Mouse (Mus musculus): ENCODE data around the gene Lclat1. TPM values are rescaled to one million over a fixed set of nuclear protein-coding genes. Genes with fewer than 3 reads are reported as not detected.
A peak's percentile ranks its signal among the peaks of the same experiment; 100 is the strongest.
"Not testable (repeated sequence)": the region's sequence is repeated elsewhere in the genome, so short reads cannot be mapped to it uniquely, and the experiment has no call there.

Lclat1 gene
- total RNA-seq, 2 experiments from 2014 or later: 12.8 to 27.5 TPM

DNA sequence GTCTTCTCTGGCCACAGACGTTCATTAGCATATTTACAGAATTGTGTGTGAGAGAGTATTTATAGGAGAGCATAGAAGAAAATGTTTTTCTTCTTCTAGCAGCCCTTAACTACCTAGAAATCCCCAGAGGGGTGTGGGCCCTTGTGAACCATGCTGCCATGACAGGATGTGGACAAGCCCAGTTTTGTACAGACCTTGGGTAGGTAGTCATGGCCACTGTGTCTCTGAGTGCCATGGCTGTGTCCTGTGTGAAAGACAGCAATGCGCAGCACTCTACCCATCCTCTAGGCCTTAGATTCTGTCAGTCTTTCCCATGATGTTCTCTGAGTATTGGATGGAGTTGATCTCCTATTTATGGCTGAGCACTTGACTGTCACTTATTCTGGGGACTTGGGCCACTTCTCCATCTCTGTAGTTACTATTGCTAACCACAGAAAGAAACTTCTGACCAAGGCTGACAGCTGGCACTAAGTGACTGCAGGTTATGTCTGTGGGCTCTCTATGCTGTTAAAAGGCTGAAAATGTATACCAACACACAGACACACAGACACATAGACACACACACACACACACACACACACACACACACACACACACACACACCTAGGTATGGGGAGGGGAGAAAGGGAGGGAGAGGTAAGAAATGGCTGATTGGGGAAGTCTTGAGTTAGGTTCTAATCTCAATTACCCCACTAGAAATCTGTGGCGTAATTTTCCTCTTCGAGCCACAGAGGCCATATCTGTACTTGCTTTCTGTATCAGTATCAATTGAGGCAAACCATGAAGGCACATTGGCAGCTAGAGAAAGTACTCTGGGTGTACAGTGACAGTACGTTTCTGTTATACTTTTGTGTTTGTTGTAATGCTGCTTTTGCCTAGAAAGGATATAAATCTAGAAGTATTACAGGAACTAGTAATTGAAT lies 29.0 kb downstream of the Lclat1 start:
- peak; percentile 80 for ATAC-seq (replicated peaks; ENCODE audit: poor library complexity, severe bottlenecking)

DNA sequence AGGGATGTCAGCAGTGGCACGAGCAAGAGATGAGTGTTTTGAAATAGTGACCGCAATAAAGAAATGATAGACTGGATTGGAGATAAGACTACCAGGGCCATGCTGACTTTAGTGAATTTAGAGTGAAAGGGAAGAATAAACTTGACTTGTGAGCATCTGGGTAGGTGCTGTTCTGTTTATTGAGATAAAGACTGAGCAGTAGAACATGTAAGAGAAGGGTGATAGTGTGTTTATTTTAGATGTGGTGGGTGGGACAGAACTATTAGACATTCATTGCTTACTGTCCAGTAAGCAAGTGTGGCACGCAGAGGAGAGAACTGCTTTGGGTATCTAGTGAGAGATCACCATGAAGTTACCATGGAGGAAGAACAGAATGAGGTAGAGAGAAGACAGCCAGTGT lies 30.4 kb downstream of the Lclat1 start:
- ATAC-seq (replicated peaks; ENCODE audit: poor library complexity, severe bottlenecking): no peak

DNA sequence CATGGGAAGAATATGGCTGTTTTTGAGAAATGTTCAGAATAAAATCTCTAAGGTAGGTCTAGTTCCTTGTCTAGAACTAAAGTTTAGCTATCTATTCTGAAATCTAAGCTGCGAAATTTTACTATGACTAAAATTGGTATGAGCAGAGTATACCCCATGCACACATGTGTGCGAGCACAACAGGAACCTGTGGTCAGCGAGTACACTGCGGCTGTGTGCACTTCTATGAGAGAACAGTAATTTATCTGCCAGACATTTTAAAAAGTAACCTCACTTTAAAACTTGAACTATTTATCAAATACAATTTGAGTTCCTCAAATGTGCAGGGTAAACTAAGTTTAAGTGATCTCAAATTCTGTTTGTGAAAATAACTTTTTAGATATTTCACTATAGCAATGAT lies 34.2 kb downstream of the Lclat1 start:
- peak; percentile 73 for ATAC-seq (replicated peaks; ENCODE audit: poor library complexity, severe bottlenecking)

DNA sequence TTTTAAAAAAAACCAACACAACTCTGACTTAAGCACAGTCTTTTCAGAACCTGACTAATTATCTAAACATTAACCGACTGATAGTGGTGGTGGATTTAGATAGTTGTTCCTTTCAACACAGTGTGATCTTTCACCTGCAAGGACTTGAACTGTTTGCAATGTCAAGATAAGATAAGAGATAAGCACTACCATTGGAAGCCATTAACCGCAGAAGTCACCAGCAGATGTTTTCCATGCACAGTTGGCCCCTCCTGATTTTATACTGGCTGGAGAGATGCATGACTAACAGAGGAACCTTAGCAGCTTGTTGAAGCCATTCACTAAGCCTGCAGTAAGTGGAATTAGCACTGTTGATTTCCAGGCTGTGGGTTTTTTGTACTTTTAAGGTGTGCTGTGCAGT lies 34.7 kb downstream of the Lclat1 start:
- ATAC-seq (replicated peaks; ENCODE audit: poor library complexity, severe bottlenecking): peak; percentile 56

DNA sequence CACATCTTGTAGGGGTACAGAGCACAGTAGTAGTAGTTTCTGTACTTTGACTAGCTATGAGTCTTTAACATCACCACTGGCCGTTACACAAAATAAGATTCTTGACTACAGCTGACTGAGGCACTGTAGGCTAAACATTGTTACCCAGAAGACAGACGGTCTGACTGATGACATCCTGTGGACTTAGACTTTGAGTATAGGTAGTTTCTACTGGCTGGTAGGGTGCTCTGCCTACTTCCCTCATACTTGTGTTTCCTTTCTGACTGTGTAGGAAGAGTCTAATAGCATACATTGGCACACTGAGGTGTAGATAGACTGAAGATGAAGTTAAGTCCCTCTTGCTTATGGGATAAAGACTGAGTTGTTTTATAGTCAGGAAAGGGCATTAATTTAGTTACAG lies 37.6 kb downstream of the Lclat1 start:
- ATAC-seq (replicated peaks; ENCODE audit: poor library complexity, severe bottlenecking): no peak

DNA sequence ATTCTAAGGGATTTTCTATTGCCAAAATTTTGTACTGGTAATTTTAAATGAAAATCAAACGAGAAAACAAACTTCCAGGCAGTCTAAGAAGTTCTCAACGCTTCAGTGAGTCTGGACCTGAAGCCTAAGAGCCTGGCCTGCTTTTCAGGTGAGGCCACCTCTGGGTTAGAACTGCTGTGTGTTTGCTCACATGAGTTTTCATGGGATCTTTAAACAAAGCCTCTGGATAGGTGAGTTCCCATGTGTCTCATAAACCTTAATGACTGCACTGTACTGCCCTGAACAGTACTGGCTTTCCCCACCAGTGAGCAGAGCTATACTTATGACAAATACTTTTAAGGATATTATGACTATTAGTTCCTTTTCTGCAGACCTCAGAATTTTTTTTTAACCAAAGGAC lies 40.8 kb downstream of the Lclat1 start:
- ATAC-seq (replicated peaks; ENCODE audit: poor library complexity, severe bottlenecking): no peak

DNA sequence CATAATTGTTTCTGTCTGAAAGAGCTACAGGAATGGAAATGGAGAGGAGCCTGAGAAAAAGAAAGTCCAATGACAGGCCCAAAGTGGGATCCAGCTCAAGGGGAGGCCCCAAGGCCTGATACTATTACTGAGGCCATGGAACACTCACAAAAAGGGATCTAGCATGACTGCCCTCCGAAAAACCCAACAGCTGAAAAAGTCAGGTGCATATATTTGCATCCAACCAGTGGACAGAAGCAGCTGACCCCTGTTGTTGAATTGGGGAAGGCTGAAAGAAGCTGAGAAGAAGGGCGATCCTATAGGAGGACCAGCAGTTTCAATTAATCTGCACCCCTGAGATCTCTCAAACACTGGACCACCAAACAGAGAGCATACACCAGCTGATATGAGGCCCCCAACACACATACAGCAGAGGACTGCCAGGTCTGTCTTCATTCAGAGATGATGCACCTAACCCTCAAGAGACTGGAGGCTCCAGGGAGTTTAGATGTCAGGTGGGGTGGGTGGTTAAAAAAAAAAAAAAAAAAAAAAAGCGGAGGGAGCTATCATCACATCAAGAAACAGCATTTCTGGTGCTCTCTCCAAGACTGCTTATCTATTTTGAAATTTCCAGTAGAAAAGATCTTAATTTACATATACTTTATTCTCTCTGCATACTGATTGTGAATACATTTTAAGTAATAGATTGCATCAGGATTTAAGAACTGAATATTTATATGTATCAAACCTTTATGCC lies 45.2 kb downstream of the Lclat1 start:
- ATAC-seq (replicated peaks; ENCODE audit: poor library complexity, severe bottlenecking): not testable (repeated sequence)

DNA sequence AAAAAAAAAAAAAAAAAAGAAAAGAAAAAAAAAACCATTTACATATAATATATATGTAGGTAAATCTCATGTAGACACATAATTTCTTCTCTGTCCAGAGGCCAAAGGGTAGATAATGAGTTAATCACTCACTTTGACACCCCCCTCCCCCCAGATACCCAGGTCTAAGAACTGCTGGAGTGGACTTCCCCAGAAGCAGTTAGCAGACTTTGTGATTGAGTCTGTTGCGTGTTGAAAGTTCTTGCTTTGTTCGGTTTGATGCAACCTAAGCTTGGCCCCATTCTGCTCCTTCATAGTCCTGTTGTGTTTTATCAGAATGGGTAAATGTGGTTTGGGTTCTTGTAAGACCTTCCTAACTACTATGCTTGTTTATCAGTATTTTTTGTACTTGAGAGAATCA lies 45.9 kb downstream of the Lclat1 start:
- no peak for ATAC-seq (replicated peaks; ENCODE audit: poor library complexity, severe bottlenecking)

DNA sequence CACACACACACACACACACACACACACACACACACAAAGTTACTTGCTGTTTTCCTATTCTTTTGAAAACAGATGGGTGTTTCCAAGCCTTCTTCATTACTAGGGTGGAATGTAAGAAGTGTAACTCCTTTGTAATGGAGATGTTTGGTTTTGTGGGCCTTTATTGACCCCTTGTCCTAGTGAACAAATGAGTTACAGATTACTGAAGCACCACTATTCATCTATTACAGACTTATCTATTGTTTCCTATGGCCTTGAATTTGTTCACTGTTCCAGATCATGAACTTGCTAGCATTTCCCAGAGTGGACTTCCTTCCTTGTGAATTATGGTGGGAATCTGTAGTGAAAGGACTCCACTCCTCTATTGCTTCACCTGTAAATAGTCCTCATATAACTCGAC lies 48.8 kb downstream of the Lclat1 start:
- ATAC-seq (replicated peaks; ENCODE audit: poor library complexity, severe bottlenecking): no peak

DNA sequence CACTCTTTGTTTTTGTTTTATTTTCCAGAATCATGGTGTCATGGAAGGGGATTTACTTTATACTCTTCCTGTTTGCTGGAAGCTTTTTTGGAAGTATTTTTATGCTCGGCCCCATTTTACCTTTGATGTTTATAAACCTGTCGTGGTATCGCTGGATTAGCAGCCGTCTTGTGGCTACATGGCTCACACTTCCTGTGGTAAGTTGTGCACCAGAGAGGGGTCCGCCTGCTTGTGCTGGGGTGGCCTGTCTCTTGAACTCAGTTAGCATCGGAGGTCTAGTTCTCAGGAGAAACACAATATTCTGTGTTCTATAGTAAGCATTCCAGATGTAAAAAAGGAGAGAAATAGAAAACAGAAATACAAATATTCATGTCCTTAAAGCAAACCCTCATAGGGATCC lies 54.0 kb downstream of the Lclat1 start:
- no peak for ATAC-seq (replicated peaks; ENCODE audit: poor library complexity, severe bottlenecking)

DNA sequence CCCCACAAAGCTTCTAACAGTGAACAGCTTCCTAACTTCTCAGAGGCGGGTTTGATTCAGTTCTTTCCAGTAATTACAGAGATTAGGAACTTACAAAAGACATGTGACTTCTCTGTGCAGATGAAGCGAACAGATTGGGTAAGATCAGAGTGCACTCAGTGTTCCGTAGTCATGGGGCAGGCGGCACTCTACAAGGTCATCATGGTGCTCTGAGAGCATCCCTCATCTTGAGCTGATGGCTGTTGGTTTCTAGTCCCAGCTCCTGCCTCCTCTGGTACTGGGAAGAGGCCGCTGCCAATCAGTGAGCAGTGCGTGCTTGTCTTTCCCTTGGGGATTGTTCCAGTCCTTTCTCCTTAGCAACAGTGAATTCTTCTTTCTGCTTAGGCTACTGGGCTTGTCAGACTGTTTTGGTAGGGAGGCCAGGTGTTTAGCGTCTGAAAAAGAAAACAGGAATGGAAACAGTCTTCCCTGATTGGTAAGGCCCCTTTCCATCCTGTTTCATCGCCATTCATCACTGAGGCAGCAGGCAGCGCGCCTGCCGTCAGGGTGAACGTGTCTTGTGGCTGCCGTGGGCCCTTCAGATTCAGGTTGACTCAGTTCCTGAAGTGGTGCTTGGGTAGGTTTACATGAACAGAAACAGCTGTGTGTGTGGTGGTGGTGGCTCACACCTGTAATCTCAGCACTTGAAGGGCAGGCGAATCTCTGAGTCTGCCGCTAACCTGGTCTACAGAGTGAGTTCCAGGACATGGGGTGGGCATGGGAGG lies 54.8 kb downstream of the Lclat1 start:
- no peak for ATAC-seq (replicated peaks; ENCODE audit: poor library complexity, severe bottlenecking)

DNA sequence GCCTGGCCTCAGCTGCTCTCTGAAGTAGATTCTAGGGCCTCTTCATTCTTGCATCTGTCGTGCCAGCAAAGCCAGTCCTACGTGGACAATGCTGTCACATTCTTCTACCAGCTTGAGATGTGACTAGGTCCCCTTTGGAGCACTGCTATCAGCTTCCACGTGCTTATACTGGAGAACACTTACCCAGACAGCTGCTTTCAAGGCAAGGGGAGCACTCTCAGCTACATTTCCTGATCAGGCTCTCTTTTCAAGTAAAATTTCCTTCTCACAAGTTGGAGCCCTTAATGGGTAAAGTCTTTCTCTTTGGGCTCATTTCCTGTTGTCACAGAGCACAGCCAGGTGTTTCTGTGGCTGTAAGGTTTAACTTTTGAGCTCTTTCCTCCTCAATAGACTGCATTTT lies 55.8 kb downstream of the Lclat1 start:
- ATAC-seq (replicated peaks; ENCODE audit: poor library complexity, severe bottlenecking): no peak

DNA sequence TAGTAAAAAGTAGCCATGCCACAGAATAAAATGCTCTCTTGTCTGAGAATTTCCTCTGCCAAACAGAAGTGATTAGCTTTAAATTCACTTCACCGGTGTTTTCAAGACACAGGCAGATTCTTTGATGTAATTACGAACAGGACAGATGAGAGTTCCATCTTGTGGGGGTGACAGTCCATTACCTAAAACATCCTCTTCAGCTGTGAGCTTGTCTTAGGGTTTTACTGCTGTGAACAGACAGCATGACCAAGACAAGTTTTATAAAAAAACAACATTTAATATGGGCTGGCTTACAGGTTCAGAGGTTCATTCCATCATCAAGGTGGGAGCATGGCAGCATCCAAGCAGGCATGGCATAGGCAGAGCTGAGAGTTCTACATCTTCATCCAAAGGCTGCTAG lies 56.3 kb downstream of the Lclat1 start:
- no peak for ATAC-seq (replicated peaks; ENCODE audit: poor library complexity, severe bottlenecking)

DNA sequence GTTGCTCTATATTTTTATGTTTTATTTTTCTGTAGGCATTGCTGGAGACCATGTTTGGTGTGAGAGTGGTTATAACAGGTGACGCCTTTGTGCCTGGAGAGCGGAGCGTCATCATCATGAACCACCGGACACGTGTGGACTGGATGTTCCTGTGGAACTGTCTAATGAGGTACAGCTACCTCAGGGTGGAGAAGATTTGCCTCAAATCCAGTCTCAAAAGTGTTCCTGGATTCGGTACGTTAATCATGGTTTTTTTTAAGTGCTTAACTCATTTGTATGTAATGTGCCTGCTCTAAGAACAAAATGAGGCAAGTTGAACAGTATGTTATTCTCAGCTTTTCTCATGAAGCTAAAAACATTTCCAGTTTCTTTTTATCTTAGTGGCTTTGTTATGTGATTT lies 61.7 kb downstream of the Lclat1 start:
- ATAC-seq (replicated peaks; ENCODE audit: poor library complexity, severe bottlenecking): no peak

DNA sequence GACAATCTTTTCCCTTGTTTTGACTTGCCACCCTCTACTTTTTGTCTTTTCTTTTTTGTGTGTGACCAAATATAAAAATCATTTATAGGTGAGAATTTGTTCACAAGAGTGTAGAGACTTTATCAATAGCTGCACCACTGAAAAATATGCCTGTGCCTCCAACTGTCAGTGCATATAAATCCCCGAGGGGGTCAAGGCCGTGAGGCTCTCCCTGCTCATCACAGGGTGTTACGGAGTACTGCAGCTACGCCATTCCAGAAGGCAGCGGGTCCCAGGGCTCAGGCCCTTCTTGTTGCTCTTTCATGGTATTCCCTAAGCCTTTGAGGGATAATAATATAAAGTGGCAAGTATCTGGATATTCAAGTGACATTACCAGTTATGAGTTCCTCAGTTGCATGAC lies 62.4 kb downstream of the Lclat1 start:
- ATAC-seq (replicated peaks; ENCODE audit: poor library complexity, severe bottlenecking): no peak

DNA sequence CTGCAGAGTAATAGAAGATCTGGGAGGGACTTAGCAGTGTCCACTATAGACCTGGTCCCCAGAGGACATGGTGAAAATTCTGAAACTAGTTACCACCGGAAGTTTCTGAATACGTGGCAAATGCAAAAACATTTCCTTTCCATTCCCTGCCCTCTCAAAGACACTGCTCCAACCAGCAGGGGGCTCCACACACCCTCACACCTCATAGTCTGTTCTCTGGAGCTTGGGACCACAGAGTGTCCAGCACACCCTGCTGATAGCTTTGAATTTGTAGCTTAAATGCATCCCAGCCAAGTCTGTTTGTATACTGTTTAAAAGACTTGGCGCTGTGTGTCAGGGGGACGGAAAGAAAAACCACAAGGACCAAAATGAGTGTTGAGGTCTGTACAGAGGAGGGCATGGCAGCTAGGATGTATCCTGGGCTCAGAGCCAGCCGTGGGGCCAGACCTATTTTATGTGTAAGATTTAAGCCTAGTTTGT lies 66.3 kb downstream of the Lclat1 start:
- ATAC-seq (replicated peaks; ENCODE audit: poor library complexity, severe bottlenecking): peak; percentile 85

DNA sequence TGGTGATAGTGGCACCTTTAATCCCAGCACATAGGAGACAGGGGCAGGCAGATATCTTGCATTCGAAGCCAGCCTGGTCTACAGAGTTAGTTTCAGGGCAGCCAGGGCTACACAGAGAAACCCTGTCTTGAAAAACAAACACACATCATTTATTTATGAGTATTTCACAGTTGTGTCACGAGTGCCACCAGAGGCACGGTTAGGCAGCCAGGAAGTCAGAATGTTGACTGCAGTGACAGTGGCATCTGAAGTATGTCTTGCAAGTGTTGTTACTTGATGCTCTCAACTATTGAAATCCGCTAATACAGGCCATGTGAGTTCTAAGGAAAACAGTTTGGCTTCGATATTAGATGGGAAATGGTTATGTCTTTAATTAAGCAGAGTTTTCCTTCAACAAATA lies 67.9 kb downstream of the Lclat1 start:
- ATAC-seq (replicated peaks; ENCODE audit: poor library complexity, severe bottlenecking): no peak

DNA sequence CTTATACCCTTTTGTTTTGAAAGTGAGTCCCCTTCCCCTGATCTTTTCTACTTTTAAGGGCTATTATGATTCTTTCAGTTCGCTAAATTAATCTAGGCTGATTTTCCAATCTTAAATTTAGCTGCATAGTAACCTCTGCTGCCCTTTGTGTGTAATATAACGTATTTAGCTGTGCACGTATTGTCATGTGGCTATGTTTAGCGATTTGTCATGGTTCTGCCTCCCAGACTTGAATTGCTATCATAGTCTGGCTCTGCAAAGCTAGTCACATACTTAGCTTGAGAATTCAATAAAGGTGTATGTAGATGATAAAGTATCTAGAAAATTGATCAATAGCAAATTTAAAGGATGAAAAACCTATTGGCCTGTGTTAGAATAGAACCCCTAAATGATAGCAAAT lies 69.3 kb downstream of the Lclat1 start:
- ATAC-seq (replicated peaks; ENCODE audit: poor library complexity, severe bottlenecking): no peak

DNA sequence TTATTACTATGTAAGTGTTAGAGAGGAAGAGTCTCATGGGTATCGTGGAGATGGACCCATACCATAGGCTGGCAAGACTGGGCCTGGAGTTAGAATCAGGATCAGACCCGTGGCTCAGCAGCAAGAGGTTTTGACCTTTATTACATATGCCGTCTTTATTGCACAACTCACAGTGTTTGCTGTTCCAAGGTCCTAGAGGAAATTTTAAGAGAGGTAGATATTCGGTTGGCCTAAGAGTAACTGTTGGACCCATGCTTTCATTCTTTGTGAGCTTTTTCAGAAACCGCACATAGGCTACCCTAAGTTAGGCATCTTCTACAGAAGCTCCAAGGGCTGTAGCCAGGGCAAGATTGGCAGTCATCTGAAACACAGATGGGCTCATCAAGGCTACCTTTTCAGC lies 79.1 kb downstream of the Lclat1 start:
- ATAC-seq (replicated peaks; ENCODE audit: poor library complexity, severe bottlenecking): no peak

DNA sequence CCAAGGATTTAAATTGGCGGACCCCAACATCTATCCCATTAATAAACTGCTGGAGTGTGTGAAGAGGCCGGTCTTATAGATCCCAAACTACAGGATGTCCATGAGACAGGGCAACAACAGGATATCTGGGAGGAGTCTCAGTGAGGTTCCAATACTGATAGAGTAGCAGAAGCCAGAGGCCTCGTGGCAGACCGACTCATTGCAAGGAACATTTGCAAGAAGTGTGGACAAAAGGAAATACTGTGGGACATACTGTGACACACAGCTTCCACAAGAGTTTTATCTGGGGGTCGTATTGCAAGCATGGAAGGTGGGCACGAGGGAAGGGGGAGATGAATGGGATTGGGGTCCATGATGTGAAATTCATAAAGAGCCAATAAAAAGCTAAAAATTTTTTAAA lies 86.4 kb downstream of the Lclat1 start:
- no peak for ATAC-seq (replicated peaks; ENCODE audit: poor library complexity, severe bottlenecking)

DNA sequence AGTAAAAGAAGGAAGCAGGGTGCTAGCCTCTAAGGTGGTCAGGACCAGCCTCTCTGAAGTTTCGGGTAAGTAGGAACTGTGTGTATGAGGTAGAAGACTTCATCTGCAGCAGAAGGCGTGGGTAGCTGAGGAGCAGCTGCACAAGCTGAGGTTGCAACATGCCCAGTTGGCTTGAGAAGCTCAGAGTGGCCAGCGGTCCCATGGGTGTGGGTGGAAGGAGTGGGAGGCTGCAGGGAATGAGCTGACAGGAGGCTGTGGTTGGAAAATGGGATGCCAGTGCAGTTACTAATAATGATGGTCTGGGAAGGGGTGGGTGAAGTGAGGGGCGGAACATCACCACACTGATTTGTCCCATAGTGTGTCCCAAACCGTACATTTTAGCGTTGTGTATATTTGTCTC lies 86.8 kb downstream of the Lclat1 start:
- no peak for ATAC-seq (replicated peaks; ENCODE audit: poor library complexity, severe bottlenecking)
